Mouse (Mus musculus) testis, postnatal 14 days (tissue): ENCODE data around the gene Ppp2r2d.

Experiments
- DNase-seq: peaks from one replicate; pipeline ENCODE4 v3.0.0; 2021; ENCODE audit warnings: low spot score

The Ppp2r2d gene

DNA sequence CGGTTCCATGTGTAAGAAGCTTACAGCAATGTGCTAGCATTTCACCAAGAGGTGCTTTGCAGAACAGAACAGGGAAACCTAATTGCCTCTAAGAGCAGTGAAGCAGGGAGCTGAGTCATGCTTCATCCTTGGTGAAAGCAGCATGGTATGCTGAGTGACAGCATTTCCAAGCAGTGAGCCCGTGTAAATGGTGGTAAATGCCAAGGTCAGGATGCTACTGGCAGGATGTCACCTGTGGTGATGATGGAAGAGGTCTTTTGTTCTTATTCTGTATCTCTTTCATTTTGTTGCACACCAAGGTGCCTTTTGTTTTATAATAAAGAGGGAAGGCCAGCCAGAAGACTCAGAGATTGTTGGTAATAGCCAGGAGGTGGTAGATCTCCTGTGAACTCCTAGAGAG is 10.8 kb downstream of the Ppp2r2d start:
- no peak for DNase-seq

DNA sequence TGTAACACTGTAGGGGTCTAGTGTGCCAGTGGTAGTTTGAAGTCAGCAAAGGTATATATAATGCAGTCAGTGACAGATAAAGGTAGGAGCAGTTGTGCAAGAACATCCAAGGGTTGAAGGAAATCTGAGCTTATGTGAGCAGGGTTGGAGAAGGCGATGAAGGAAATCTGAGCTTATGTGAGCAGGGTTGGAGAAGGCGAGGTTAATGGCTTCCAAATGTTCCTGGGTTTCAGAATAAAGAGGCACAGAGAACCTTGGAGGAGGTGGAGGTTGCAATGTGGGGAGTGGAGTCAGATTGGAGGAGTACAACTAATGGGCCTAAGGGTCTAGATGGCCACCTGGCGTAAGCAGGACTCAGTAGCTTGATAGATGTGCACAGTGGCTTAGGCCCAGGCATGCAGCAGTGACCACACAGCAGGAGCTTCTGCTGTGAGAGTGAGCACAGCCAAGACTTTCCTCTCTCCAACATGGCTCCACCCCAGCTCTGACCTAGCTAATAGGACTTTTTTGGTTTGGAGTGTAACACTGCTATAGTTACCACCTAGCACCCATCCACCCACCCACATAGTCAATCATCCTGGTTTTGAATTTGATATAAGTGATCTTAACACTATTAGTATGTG is 18.2 kb downstream of the Ppp2r2d start:
- no peak for DNase-seq

DNA sequence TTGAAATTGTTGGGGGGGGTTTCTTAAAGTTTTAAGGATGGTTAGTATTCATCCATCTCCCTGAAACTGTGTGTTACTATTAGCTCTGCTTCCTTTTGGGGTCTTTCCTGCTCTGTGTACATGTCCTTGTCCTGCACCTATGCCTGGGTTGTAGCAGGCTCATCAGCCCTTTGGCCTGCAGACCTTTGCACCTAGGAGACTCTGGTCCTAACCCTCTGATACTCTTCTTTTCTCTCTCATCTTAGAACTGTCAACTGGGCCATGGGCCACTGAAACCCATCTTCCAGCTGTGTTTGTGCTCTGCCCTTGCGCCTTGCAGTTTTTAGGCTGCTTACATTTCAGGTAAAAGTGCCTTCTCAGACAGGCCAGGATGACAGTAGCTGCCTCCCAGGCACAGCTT is 18.9 kb downstream of the Ppp2r2d start:
- DNase-seq, result no peak

DNA sequence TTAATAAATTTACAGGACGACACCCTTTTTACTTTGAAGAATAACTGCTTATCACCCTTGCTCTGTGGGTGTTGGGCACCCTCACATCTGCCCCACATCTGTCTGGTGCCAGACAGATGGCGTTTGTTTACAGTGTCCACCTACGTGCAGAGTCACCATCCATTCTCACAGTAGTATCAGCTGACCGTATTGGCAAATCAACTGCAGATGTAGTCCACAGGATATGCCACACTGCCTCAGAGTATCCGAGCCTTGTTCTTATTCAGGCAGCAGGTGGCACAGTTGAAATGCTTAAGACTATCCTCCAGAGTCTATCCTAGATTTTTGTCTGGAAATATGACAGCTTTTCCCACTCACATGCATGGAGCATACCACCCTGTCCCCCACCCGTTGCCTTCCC is 21.4 kb downstream of the Ppp2r2d start:
- no peak for DNase-seq

DNA sequence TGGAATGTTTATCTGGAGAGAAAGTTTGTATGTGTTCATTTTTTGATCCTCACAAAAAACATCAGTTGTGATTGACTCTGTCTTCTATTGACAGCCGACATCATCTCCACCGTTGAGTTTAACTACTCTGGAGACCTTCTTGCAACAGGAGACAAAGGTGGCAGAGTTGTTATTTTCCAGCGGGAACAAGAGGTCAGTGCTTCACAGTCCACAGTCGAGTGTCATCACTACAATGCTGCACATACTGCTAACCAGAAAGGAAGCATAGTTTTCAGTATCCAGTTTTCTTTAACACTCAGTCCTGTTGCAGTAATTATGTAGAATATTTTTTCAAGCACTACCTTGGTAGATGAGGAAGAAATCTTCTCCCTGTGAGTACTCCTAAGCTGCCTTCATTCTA is 22.4 kb downstream of the Ppp2r2d start:
- DNase-seq, result no peak

DNA sequence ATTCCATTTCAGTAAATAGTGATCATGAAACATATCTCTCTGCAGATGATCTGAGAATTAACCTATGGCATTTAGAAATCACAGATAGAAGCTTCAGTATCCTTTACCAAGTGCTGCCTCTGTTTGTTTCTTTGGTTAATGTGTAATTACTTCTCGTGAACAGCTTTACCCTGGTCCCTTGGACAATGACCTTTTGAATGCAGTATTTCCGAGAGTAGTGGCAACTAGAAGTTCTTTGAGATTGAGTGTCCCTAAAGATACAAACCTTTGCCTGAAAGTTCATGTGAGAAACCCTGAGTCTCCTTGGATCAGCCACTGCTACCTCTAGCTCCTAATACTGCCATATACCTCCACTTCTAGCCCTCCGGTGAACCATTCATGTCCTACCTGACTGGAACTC is 27.1 kb downstream of the Ppp2r2d start:
- DNase-seq, result no peak

DNA sequence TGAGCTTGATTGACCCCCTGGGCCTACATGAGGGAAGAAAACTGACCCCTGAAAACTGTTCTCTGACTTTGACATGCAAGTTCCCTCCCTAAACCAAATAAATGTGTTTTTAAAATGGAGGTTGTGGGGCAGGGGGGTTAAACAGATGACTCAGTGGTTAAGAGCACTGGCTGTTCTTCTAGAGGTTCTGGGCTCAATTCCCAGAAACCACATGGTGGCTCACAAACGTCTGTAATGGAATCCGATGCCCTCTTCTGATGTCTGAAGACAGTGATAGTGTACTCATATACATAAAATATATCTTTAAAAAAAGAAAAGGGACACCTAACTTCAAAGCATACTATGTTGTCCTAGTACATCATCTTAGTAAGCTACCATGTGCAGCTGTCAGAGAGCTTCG is 29.2 kb downstream of the Ppp2r2d start:
- DNase-seq, result no peak

DNA sequence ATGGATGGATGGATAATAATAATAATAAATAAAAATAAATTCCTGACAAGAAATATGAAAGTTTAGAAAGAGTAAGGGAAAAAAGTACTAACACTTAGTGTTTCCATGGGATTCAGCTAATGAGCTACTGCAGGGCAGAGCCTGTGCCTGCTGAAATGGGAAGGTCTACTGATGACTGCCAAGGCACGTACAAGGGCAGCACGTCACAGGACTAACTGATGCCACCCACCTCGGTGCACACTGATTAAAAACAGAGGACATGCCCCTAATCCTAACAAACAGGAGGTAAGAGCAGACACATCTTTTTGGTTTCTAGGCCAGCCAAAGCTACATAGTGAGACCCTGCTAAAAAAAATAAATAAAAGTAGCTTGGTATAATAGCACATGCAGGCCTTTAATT is 37.8 kb downstream of the Ppp2r2d start:
- no peak for DNase-seq

DNA sequence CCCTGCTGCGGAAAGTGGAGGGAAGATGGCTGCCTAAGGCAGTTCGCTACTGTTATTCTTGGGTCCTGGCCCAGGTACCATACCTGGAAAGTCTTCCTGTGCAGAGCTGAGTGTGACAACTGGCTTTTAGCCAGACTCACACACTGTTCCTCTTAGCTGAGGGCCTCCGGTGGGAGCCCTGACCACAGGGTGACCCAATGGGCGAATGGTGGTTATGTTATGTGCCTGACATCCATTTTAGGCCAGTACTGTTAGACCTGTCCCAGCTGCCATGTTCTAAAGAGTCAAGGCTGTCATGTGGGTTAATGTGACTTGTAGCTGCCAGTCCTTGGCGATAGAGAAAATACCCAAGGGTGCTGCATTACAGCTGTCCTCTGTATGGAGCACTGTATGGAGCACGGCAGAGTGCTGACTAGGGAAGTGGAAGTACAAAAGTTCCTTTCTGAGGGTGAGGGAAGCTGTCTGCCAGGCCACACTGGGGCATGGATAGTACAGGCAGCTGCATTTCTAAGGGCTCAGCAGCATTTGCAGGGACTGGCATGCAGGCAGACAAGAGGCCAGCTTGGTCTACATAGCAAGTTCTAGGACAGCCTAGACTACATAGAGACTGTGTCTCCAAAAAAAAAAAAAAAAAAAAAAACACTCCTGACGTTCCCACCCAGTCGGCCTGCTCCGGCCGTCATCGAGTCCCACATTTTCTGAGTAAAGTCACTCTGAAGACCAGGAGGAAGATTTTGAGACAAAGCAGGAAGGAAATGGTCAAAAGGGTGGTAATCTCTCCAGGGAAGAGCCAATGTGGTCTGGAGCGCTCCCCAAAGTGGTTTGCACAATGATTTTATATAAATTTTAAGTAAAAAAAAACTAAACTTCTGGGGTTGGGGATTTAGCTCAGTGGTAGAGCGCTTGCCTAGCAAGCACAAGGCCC is 39.7 kb downstream of the Ppp2r2d start:
- DNase-seq, result no peak

DNA sequence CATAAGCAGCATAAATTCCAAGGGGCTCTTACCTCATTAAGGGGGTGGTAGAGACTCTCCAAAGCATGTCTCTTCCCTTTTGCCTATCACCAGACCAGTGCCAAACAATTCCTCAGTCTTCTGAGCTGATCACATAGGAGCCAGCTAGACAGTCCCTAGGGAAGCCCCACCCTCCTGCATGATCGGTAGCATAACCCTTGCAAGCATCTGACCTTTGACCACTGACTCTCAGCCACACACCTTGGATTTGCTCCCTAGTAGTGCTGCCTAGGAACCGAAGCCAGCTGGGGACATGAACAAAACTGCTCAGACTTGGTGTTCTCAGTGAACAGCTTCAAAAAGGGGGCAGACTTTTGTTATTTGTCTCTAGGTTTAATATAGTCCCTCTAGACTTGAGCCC is 52.2 kb downstream of the Ppp2r2d start:
- no peak for DNase-seq

DNA sequence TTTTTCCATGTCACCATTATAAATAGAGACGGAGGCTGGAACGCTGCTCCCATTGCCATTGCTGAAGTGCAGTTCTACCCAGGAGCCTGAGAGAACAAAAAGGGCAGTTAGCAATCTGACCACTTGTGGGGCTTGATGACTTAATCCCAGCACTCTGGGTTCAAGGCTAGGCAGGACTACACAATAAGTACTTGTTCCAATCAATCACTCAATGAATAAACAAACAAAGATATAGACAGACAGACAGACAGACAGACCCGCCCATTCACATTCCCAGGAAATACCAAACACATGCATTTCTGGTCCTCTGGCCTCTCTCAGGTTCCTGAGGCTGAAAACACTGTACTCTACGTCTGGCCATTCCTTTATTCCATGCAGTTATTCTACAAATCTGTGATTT is 52.9 kb downstream of the Ppp2r2d start:
- no peak for DNase-seq

DNA sequence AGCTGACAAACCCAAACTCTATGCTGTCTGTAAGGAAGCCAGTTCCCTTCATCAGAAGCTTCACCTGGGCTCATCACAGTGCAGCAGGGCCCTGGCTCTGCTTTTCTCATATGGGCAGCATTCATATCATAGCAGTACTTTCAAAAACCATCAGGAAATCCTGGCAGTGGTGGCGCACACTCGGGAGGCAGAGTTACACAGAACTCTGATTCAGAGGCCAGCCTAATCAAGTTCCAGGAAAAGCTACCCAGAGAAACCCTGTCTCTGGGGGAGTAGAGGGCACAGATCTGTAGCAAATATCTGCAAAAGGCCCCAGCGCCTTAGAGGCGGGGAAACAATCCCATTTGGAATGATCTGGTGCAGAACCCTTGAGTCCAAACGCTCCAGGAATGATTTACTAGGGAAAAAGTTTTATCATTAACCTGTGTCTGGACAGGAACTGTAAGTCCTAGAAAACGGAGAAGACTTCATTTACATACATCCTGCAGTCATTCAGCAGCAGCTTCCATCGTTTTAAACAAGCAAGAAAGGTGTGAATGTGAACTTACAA is 58.1 kb downstream of the Ppp2r2d start:
- no peak for DNase-seq

DNA sequence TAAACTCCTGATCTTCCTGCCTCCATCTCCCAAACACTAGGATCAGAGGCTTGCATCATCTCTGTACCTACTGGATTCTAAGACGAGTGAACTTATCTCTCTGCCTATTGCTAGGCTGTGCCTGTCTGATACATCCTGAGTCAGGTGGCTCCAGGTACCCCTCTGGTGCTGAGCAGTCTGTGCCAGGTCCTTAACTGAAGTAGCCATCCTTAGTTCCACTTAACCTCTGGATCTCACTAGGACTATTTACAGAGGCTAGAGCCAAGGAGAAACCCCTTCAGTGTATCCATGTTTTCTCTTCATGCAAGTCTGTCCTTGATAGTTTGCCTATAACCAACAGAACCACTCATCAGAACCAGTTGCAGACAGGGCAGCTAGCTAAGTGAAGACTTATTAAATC is 60.6 kb downstream of the Ppp2r2d start:
- no peak for DNase-seq

DNA sequence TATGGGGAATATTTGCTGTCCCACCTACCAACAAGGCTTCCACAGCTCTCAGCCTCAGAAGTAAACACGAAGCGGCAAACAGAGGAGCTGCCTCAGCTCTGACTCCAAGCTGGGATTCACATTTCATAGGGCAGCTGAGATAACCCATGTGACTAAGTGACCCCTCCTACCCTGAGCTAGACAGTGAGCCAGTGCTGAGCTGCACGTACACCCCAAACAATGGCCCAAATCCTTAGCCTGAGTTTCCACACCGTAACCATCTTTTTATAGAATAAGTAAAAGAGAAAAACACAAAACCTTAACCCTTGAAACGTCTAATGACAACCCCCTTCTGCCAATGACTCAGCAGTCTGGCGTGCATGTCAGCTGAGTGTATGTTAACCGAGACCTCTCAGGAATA is 61.2 kb downstream of the Ppp2r2d start:
- DNase-seq, result no peak

DNA sequence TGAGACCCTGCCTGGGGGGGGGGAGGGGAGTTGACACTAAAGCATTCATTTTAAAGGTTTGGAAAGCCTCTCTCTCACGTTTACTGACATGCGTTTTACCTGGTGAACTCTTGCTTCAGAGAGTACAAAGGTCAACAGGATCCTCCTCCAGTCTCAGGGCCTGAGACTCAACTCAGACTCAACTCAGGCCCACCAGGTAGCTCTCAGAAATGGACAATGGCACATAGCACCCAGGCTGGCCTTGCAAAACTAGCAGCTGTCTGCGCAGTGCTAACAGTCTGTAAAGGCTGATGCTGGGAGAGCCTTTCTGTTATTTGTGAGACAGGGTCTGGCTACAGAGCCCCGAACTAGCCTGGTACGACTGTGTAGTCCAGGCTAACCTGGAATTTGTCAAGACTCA is 62.1 kb downstream of the Ppp2r2d start:
- no peak for DNase-seq

DNA sequence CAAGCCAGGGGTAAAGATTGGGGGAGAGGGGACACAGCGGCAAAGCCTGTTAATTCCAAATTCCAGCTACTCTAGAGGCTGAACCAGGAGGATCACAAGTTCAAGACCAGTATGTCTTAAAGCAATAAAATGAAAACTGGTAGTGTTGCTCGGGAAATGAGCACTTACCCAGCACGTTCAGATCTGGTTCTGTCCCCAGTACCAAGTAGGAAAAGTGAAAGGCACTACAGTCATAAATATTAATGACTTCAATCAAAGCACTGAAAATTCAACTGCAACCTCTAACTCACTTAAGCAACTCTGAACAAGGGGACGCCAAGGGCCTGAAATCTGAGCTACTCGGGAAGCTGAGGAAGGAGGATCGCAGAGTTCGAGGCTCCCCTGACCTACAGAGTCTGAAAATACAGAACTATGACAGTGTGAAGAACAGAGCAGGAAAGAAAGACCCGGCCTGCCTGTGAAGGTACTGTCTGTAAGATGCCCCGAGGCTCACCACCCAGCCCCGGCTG is 62.9 kb downstream of the Ppp2r2d start:
- no peak for DNase-seq

DNA sequence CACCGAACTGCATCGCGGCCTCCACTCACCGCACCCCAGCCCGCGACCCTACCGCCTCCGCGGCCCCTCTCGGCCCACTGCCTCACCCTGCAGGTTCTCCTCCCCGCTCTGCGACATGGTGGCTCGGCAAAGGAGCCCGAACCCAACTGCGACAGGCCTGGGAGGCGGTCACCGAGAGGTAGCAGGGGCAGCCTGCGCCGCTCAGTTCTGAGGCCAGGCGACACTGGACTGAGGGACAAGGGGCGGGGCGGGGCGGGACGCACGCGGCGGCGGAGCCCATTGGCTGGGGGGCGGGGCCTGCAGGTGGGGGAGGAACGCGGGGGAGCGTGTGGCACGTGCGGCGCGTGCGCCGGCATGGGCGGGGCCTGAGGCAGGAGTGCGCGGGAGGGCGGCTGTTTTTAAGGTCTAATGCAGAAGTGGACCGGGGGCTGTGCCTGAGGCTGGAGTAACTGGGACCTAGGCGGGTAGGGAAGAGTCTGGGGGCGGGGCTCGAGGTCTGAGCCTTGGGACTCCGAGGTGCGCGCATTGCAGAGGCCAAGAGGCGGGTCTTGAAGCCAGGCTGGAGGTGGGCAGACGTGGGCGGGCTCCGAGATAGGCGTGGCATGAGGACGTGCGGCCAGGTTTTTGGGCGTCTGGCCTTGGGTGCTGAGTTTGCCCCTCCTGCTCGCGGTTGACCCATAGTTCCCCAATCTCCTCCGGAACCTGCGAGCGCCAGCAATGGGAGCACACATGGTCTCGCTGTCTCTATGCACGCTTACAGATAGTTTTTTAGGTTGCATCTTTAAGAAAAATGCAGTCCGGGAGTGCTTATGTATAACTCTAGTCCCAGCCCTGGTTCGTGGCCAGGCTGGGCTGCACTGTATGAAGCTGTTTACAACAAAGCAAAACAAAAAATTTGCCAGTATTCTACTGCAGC is 63.7 kb downstream of the Ppp2r2d start, which contains the start of gene Bnip3:
TSS of gene Bnip3 (minus strand) at position 243 of the 916 bp plus-strand sequence.
- peak; percentile 93 for DNase-seq

DNA sequence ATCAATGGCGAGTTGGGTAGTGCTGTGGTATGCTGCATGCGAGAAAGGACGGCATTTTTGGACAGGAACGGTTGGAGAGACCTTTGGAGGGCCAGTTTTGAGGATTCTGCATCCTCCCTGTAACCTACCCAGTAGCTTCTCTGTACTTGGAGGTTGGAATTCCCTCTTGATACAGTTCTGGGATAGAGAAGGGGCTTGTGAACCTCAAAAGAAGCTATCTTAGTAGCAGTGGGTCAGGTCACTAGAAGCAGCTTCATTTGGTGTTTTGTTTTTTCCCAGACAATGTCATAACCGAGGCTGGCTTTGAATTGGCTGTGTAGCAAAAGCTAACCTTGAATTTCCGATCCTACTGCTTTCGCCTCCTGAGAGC is 64.3 kb downstream of the Ppp2r2d start:
- no peak for DNase-seq

DNA sequence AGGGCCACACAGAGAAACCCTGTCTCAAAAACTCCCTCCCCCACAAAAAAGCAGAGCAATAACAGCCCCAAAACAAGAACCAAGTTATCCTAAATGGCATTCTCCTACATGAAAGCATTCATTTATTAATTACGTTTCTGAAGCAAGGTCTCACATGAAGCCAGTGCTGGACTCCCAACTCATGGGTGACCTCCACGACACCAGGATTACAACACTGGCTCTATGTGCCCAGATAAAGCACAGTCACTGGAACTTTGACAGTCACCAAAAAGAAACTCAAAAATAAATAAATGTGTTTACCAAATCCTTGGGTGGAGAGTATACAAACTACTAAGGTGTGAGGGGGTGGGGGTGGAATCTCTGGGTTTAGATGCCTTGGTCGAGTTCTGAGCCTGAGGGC is 67.7 kb downstream of the Ppp2r2d start:
- no peak for DNase-seq

DNA sequence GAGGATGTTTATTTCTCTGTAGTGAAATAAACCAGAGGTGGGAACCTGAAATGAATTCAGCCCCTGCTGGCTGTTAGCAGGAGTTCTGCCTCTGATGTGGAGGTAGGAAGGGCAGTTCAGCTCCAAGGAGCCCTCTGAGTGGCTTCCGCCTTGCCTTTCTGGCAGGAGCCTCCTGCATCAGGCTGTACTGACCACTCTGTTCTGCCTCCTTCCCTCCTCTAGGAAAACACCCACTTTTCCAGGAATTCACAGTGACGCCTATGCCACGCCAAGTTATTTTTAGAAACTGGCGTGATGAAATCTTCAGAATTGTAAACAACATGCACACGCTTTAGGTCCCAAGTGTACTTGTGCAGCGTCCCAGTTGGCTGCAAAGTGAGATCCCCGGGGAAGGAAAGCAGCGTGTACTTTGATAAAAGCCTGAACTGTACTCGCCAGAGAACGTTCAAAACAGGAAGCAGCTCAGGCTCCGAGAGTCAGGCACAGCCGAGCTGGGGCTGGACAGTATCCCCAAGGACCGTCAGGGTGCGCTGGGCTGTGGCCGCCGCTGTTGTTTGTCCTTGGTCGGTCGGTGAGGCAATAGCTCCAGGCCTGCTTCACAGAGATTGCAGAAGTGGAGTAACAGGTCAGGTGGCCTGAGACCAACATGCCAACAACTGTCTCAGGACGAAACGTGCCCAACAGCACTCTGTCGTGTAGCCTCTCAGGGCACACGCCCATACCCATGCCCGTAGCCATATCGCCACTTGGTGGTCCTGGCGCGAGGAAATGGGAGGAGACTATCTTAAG is 73.5 kb downstream of the Ppp2r2d start:
- DNase-seq, result peak; percentile 78

DNA sequence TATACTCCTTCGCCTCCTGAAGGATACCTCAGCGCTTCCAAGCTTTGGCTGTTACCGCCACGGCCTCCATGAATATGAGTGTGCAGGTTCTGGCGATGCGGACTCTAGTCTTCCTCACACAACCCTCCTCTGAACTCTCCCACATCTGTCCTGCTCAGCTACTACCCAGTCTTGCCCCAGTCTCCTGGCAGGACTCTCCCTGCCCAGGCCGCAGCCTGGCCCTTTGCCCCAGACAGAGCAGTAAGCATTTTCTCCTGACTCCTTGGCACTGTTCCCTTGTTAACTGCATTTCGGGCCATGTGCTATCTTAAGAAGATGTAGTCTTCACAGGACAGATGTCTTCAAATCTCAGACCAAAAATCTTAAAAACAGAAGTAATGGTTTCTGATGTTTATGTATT is 75.7 kb downstream of the Ppp2r2d start:
- no peak for DNase-seq
